Mouse (Mus musculus): ENCODE data around the gene Tcf3. TPM values are rescaled to one million over a fixed set of nuclear protein-coding genes. Genes with fewer than 3 reads are reported as not detected.
A peak's percentile ranks its signal among the peaks of the same experiment; 100 is the strongest.

Tcf3 gene
- polyA plus RNA-seq, 1 experiment, result 67.5 TPM

GRCm38 (mm10) chr10:80432387-80432785, 1.1 kb downstream of the Tcf3 start:
- TF ChIP-seq USF1 (IDR thresholded peaks at IDR 0.05; ENCODE audit: low read depth) (no peak), POLR2A (IDR thresholded peaks at IDR 0.05; ENCODE audit: insufficient read length, low read depth) (no peak), E2F4 (IDR thresholded peaks at IDR 0.05; ENCODE audit: insufficient read depth) (no peak), CEBPB (IDR thresholded peaks at IDR 0.05; ENCODE audit: insufficient read depth, poor library complexity, severe bottlenecking) (no peak), SRF (IDR thresholded peaks at IDR 0.05; ENCODE audit: control insufficient read depth, insufficient read length, low read depth) (no peak), MYOG (IDR thresholded peaks at IDR 0.05; ENCODE audit: control insufficient read depth in 1 of 3, insufficient read depth in 1 of 3, insufficient read length in 2 of 3, low read depth in 2 of 3) (no peak), TCF3 (IDR thresholded peaks at IDR 0.05; ENCODE audit: insufficient read length, low read depth) (no peak), MYOD1 (IDR thresholded peaks at IDR 0.05; ENCODE audit: control insufficient read depth in 1 of 3, insufficient read length in 2 of 3, low read depth in 2 of 3) (no peak), REST (IDR thresholded peaks at IDR 0.05; ENCODE audit: insufficient read depth, insufficient read length) (no peak), POLR2AphosphoS2 (IDR thresholded peaks at IDR 0.05; ENCODE audit: insufficient read length, low read depth) (no peak), MAX (IDR thresholded peaks at IDR 0.05; ENCODE audit: low read depth) (no peak)
- Histone ChIP-seq H3K79me2 (ENCODE audit: control insufficient read depth, insufficient read depth) (peaks cover 32% of the 10 kb centered on the region), H3K36me3 (ENCODE audit: control insufficient read depth, insufficient read depth) (peaks cover 10% of the 10 kb centered on the region), H3K4me2 (ENCODE audit: low read depth) (peak overlapping the region; percentile 97), H3ac (ENCODE audit: control insufficient read depth, insufficient read length) (peak overlapping the region; percentile 78), H3K27me3 (ENCODE audit: control insufficient read depth, insufficient read depth, insufficient read length) (no peaks in the 10 kb centered on the region), H3K4me3 (peak overlapping the region; percentile 70)

- no peak for TF ChIP-seq MAX (IDR thresholded peaks at IDR 0.05; ENCODE audit: low read depth)
- H3K79me2 ChIP-seq (ENCODE audit: control insufficient read depth, insufficient read depth), result peaks cover 32% of the 10 kb centered on the region
- peak overlapping the region; percentile 97 for H3K4me2 ChIP-seq (ENCODE audit: low read depth)
- no peaks in the 10 kb centered on the region for H3K27me3 ChIP-seq (ENCODE audit: control insufficient read depth, insufficient read depth, insufficient read length)
- peaks cover 15% of the 10 kb centered on the region for H3K36me3 ChIP-seq (ENCODE audit: control insufficient read depth, insufficient read depth)
- H3ac ChIP-seq (ENCODE audit: control insufficient read depth, insufficient read length), result peak overlapping the region; percentile 78
- H3K4me3 ChIP-seq, result peak overlapping the region; percentile 70
Observed at GRCm38 (mm10) chr10:80431570-80432386, 1.7 kb downstream of the Tcf3 start.

GRCm38 (mm10) chr10:80430375-80430980, 3.0 kb downstream of the Tcf3 start:
- Histone ChIP-seq H3K4me2 (ENCODE audit: low read depth) (no peak overlapping the region), H3K36me3 (ENCODE audit: control insufficient read depth, insufficient read depth) (peaks cover 20% of the 10 kb centered on the region)

GRCm38 (mm10) chr10:80429800-80430199, 3.6 kb downstream of the Tcf3 start:
- TF ChIP-seq USF1 (IDR thresholded peaks at IDR 0.05; ENCODE audit: low read depth) (no peak), TCF3 (IDR thresholded peaks at IDR 0.05; ENCODE audit: insufficient read length, low read depth) (no peak), TCF12 (IDR thresholded peaks at IDR 0.05; ENCODE audit: insufficient read depth, poor library complexity, severe bottlenecking) (no peak), REST (IDR thresholded peaks at IDR 0.05; ENCODE audit: insufficient read depth, insufficient read length) (no peak), MAX (IDR thresholded peaks at IDR 0.05; ENCODE audit: low read depth) (no peak), CEBPB (IDR thresholded peaks at IDR 0.05; ENCODE audit: insufficient read depth, poor library complexity, severe bottlenecking) (no peak), MYOD1 (IDR thresholded peaks at IDR 0.05; ENCODE audit: control insufficient read depth in 1 of 3, insufficient read length in 2 of 3, low read depth in 2 of 3) (no peak)
- Histone ChIP-seq H3K27me3 (ENCODE audit: control insufficient read depth, insufficient read depth, insufficient read length) (no peaks in the 10 kb centered on the region), H3K36me3 (ENCODE audit: control insufficient read depth, insufficient read depth) (peaks cover 27% of the 10 kb centered on the region), H3K4me3 (no peak overlapping the region), H3K4me2 (ENCODE audit: low read depth) (no peak overlapping the region), H3K79me2 (ENCODE audit: control insufficient read depth, insufficient read depth) (peaks cover 37% of the 10 kb centered on the region), H3ac (ENCODE audit: control insufficient read depth, insufficient read length) (no peak overlapping the region)

More at GRCm38 (mm10) chr10:80430375-80430980, 3.0 kb downstream of the Tcf3 start:
- Histone ChIP-seq H3K4me3 (no peak overlapping the region), H3K27me3 (ENCODE audit: control insufficient read depth, insufficient read depth, insufficient read length) (no peaks in the 10 kb centered on the region), H3K79me2 (ENCODE audit: control insufficient read depth, insufficient read depth) (peaks cover 32% of the 10 kb centered on the region), H3ac (ENCODE audit: control insufficient read depth, insufficient read length) (no peak overlapping the region)
- no peak for TF ChIP-seq POLR2A (IDR thresholded peaks at IDR 0.05; ENCODE audit: insufficient read length, low read depth)
- no peak for TF ChIP-seq CEBPB (IDR thresholded peaks at IDR 0.05; ENCODE audit: insufficient read depth, poor library complexity, severe bottlenecking)
- TF ChIP-seq MAX (IDR thresholded peaks at IDR 0.05; ENCODE audit: low read depth), result no peak
- TF ChIP-seq POLR2AphosphoS2 (IDR thresholded peaks at IDR 0.05; ENCODE audit: insufficient read length, low read depth), result no peak
- TF ChIP-seq SRF (IDR thresholded peaks at IDR 0.05; ENCODE audit: control insufficient read depth, insufficient read length, low read depth), result no peak
- TF ChIP-seq USF1 (IDR thresholded peaks at IDR 0.05; ENCODE audit: low read depth), result no peak
- no peak for TF ChIP-seq TCF12 (IDR thresholded peaks at IDR 0.05; ENCODE audit: insufficient read depth, poor library complexity, severe bottlenecking)
- TF ChIP-seq TCF3 (IDR thresholded peaks at IDR 0.05; ENCODE audit: insufficient read length, low read depth), result no peak
- TF ChIP-seq MYOD1 (IDR thresholded peaks at IDR 0.05; ENCODE audit: control insufficient read depth in 1 of 3, insufficient read length in 2 of 3, low read depth in 2 of 3), result no peak
- TF ChIP-seq E2F4 (IDR thresholded peaks at IDR 0.05; ENCODE audit: insufficient read depth), result no peak
- TF ChIP-seq MYOG (IDR thresholded peaks at IDR 0.05; ENCODE audit: control insufficient read depth in 1 of 3, insufficient read depth in 1 of 3, insufficient read length in 2 of 3, low read depth in 2 of 3), result no peak
- TF ChIP-seq REST (IDR thresholded peaks at IDR 0.05; ENCODE audit: insufficient read depth, insufficient read length), result no peak

GRCm38 (mm10) chr10:80425041-80425440, 8.4 kb downstream of the Tcf3 start:
- no peak overlapping the region for H3K4me3 ChIP-seq
- no peak overlapping the region for H3ac ChIP-seq (ENCODE audit: control insufficient read depth, insufficient read length)
- H3K27me3 ChIP-seq (ENCODE audit: control insufficient read depth, insufficient read depth, insufficient read length), result no peaks in the 10 kb centered on the region
- H3K79me2 ChIP-seq (ENCODE audit: control insufficient read depth, insufficient read depth), result peaks cover 17% of the 10 kb centered on the region
- no peak overlapping the region for H3K4me2 ChIP-seq (ENCODE audit: low read depth)
- TF ChIP-seq E2F4 (IDR thresholded peaks at IDR 0.05; ENCODE audit: insufficient read depth) (no peak), TCF12 (IDR thresholded peaks at IDR 0.05; ENCODE audit: insufficient read depth, poor library complexity, severe bottlenecking) (no peak), MAX (IDR thresholded peaks at IDR 0.05; ENCODE audit: low read depth) (no peak), MYOG (IDR thresholded peaks at IDR 0.05; ENCODE audit: control insufficient read depth in 1 of 3, insufficient read depth in 1 of 3, insufficient read length in 2 of 3, low read depth in 2 of 3) (no peak), SRF (IDR thresholded peaks at IDR 0.05; ENCODE audit: control insufficient read depth, insufficient read length, low read depth) (no peak), CEBPB (IDR thresholded peaks at IDR 0.05; ENCODE audit: insufficient read depth, poor library complexity, severe bottlenecking) (no peak), REST (IDR thresholded peaks at IDR 0.05; ENCODE audit: insufficient read depth, insufficient read length) (no peak)
- peaks cover 41% of the 10 kb centered on the region for H3K36me3 ChIP-seq (ENCODE audit: control insufficient read depth, insufficient read depth)
